Mouse (Mus musculus) T-helper 17 cell (primary cell): ENCODE results near the gene Prkg2.

Experiments used
- in situ Hi-C, 2 experiments: fragments of 300-600 bp; cut with MboI, MseI; formaldehyde crosslinking; loops; 1 replicate in 1 of 2; 2 replicates in 1 of 2; pipeline ENCODE4 v1.15.1; 2025; ENCODE audit warnings: high pct_unique_total_duplicates in 2 of 2

The Prkg2 gene

GRCm38 (mm10) chr5:99036596-99037441 is at the start of gene Prkg2:
Gene Prkg2, minus strand, starts transcription at chr5:99037351.
- in situ Hi-C loops: no loop called here

GRCm38 (mm10) chr5:99083955-99084354 is 46.8 kb upstream of the Prkg2 start:
- in situ Hi-C loops: no loop called here

DNA sequence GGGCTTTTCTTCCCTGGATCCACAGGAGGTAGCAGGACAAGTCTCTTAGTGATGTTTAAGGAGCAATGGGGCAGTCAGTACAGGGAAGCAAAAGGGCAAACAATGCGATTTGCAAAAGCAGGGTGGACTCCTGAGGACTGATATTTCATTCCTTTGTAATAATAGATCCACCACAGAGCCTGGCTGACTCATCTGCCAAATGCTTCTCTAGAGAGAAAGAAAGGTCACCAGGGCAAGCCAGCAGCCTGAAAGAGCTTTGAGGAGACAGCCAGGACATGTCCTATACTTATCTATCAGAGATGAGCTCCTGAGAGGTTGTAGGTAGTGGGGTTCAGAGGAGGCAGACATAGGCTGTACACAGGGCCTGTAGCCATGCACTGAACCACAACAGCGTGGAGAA is 41.2 kb upstream of the Prkg2 start:
- in situ Hi-C loops: no loop called here

GRCm38 (mm10) chr5:99068391-99068790 is 31.2 kb upstream of the Prkg2 start:
- in situ Hi-C loops: no loop called here

GRCm38 (mm10) chr5:99062582-99062981 is 25.4 kb upstream of the Prkg2 start:
- in situ Hi-C loops: no loop called here

DNA sequence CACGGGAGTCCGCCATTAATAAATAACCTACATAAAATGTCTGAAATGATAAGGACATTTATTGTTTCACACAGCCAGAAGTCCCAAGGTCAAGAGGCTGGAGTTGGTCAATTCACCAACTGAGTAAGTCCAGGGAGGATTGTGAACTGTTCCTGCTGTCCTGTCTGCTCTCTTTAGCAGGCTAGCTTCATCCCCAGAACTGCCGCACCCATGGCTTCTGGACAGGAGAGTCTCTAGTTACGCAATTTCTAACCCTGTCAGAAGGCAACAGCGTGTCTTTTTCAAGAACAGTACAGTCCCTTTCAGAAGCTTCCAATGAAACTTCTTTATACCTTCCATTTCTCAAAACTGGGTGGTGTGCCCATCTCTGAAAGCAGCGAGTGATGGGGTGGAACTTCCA is 1.9 kb upstream of the Prkg2 start:
- in situ Hi-C loops: no loop called here

GRCm38 (mm10) chr5:99037442-99037811 is 276 bp upstream of the Prkg2 start:
- in situ Hi-C loops: no loop called here

DNA sequence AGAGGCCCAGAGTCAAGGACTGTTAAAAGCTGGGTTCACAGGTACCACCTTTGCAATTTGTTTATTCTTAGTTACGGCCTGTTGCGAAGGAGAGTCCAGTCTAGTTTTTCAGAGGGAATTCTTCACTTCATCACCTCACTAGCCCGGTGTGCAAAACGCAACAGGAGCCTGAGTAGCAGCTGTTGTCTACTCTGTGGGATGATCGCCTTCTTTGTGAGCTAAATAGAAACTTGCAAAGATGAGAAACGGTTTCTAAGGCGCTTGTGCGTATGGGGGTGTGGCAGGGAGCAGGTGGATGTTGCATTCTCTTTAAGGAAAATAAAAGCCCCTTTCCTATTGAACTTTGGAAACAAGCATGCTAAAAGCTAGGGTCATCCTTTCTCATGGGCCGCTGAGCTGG is 1.2 kb downstream of the Prkg2 start:
- in situ Hi-C loops: no loop called here

GRCm38 (mm10) chr5:99031551-99032149 is 5.5 kb downstream of the Prkg2 start:
- in situ Hi-C loops: no loop called here

GRCm38 (mm10) chr5:99026343-99026742 is 10.8 kb downstream of the Prkg2 start:
- in situ Hi-C loops: no loop called here

DNA sequence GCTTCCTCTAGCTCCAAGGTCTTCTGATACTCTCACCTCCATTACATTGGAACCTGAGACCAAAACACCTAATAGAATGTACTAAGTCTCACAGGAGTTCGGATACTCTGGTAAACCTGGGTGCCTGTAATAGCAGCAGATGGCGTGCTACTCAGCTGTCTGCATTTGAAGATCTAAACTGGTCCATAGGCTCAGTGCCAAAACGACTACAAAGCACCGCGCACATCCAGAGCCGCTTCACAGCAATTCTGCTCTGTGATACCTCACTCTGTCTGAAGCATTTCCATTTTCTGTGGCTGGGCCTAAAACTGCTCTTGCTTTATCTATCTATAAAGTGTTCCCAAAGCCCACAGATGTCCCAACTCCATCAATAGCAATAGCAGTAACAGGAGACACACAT is 17.4 kb downstream of the Prkg2 start:
- in situ Hi-C loops: no loop called here

GRCm38 (mm10) chr5:99015140-99015539 is 22.0 kb downstream of the Prkg2 start:
- in situ Hi-C loops: no loop called here

DNA sequence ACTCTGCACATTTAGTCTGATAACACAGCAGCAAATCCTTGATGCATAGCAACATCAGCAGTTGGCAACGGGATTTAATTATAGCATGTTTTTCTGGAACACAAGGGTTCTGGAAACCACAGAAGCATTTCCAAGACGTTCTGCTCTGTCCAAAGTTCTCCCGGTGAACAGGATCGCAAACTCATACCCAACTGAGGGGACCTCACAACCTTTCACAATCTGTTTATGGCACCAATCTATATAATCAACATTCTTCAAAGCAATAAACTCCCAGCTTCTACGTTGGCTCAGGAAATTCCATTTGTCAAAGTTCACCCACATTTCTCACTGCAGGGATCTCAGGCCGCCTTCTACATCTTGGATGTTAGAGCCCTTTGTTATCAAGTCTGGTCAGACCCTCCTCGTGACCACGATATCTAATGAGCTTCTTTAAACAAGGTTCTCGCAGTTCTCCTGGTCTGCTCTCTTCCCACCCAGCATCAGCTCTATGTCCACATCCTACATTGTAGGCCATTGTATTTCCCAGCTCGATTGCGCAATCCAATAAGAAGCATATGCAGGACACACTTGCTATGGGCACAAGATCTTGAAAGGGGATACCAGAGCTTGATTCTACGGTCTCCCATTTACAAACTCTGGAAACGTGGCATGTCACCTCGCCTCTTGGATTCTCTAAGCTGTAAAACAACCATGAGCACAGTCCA is 26.6 kb downstream of the Prkg2 start:
- in situ Hi-C loops: no loop called here

DNA sequence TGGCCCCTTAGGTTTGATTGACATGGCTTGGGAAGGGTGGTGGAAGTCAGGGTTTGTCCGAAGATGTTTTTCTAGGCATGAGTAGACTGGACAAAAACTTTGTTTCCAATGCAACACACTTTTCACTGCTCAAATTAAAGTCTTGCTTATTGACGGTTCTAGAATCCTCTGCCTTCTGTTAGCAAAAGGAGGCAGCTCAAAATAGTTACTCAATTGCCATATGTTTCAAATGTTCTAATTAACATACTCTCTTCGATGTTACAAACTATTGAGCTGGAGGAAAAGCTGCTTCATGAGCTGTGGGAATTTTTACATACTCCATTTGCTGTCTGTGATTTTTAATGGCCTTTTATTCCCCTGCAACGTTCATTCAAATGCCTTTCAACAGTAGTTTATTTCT is 39.0 kb downstream of the Prkg2 start:
- in situ Hi-C loops: no loop called here

DNA sequence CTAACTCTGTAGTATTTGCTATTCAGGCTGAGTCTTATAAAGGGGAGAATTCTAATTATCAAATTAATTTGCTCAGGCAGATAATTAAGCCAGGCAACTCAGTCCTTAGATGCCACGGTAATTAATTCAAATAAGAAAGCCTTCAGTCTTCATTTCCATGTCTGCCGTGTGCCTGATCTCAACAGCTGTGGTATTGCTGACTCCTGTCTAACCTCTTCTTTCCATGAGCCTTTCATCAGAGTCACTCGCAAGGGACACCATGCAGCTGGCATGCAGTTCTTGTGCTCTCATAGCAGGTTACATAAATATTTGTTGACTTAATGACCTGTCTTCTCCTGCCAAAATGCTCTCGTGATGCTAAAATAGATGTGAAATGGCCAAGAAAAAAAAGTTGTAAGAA is 41.4 kb downstream of the Prkg2 start:
- in situ Hi-C loops: no loop called here

DNA sequence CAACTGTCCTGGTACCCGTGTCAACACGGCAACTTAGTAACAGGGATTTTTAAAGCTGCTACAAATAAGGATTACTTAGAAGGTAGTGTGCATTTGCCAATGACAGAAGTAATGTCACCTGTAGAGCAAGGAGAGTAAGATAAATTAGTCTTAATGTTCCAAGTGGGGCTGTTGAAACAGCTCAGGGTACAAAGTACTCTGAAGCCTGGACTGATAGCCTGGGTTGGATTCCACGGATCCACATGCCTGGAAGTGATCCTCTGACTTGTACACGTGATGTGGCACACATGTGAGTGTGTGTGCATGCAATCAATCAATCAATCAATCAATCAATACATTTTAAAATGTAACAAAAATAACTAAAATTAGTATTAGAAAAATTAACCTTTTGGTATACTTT is 45.6 kb downstream of the Prkg2 start:
- in situ Hi-C loops: no loop called here

GRCm38 (mm10) chr5:98987634-98988033 is 49.5 kb downstream of the Prkg2 start:
- in situ Hi-C loops: no loop called here

DNA sequence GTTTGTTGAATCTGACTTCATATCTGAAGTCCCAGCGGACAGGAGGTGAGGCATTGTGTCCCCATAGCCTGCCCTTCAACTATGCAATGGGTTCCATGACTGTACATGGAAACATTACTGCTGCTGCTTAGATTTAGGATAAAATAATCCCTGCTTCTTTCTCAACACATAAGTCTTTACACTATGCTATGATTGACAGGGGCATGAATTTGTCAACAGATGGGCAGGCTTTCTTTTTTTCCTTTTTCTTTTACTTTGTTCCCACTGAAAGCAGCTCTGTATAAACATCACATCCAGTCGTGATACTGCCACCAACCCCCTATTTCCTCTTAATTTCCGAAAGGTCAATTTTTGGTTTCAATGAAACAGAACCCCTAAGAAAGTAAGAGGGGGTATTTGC is 50.0 kb downstream of the Prkg2 start:
- in situ Hi-C loops: no loop called here

DNA sequence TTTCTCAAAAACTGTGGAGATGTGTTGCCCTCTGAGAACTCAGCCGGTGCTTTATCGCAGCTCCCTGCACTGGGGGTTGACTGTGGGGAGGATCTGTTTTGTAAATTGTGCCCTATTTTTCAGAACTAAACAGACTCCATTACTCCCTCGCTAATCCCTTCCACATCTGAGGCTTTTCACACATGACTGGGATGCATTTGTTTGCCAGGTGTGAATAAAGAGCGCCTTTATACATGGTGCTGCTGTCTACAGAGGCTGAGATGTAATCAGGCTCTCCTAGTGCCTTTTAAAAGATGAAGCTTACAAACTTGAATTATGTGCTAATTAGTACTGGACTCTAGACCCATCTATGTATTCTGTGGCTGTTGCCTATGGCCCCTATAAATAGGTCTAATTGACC is 50.7 kb downstream of the Prkg2 start:
- in situ Hi-C loops: no loop called here

DNA sequence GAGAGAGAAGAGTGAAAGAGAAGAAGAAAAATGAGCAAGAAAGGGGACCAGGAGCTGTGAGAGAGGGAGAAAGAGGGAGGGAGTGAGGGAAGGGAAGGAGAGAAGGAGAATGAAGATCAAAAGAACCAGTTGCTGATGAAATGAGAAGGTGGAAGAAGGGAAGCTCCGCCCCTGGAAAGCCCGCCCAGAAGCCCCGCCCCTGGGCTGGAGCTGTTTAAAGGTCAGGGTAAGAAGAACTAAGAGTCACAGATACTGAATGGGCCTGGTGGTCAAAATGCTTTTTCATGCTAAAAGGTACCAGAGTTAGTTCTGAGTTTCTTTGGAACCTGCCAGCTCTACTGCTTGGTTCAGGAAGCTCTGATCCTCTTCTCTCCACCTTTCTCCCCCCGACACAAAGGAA is 51.1 kb downstream of the Prkg2 start:
- in situ Hi-C loops: no loop called here

GRCm38 (mm10) chr5:98985077-98985476 is 52.1 kb downstream of the Prkg2 start:
- in situ Hi-C loops: no loop called here

DNA sequence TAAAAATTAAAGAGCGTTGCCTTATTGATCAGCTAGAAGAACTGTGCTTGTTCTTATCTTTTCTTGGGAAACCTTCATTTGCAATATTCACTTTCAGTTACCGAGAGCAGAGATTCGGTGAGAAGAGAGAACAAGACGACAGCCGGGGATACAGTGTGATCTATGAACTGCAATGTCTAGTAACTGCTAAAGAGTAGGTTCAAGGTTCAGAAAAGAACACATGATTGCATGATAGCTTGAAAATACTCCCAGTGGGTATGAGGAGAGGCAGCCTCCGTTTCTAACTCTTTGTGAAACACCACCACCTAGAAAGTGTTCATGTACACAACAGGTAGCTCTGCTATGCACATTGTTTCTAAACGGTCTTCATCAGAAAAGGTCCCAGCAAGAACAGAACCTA is 55.8 kb downstream of the Prkg2 start:
- in situ Hi-C loops: no loop called here

DNA sequence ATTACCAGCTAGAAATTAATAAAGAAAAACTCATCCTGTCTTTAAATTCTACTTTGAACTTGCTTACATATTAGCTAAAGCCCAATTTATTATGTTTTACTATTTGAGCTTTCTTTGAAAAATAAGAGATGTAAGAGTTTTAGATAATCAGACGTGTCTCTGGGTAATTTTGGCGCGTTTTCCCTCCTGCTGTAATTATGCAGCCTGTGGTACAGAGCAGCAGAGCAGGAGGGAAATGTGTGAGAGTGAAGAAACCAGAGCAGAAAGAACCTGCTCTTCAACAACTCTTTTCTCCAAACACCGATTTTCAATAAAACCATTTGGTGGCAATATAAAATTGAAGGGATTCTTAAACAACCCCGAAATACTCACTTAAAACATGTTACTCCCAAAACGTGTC is 58.8 kb downstream of the Prkg2 start:
- in situ Hi-C loops: no loop called here
